Mouse (Mus musculus) myocyte (in vitro differentiated cells): ENCODE results near the gene Rapgef1. TPM values are rescaled to one million over a fixed set of nuclear protein-coding genes. Genes with fewer than 3 reads are reported as not detected.

Experiments
- H3K27me3 ChIP-seq: one replicate; pipeline ENCODE4 v1.6.1; 2011; ENCODE audit not compliant: control insufficient read depth, insufficient read depth, insufficient read length
- H3K36me3 ChIP-seq: one replicate; pipeline ENCODE4 v1.6.1; 2011; ENCODE audit not compliant: control insufficient read depth, insufficient read depth
- H3K4me2 ChIP-seq: one replicate; pipeline ENCODE4 v1.6.1; 2011; ENCODE audit warnings: low read depth, control low read depth
- H3K4me3 ChIP-seq: one replicate; pipeline ENCODE4 v1.5.1; 2011; ENCODE audit warnings: mild to moderate bottlenecking, control low read depth, moderate library complexity
- H3K79me2 ChIP-seq: one replicate; pipeline ENCODE4 v1.6.1; 2011; ENCODE audit not compliant: control insufficient read depth, insufficient read depth
- H3ac ChIP-seq: one replicate; pipeline ENCODE4 v1.6.1; 2011; ENCODE audit not compliant: control insufficient read depth, insufficient read length
- CEBPB ChIP-seq: IDR thresholded peaks from 2 replicates; pipeline ENCODE4 v1.6.1; 2011; ENCODE audit warnings: mild to moderate bottlenecking, moderate library complexity; ENCODE audit not compliant: poor library complexity, insufficient read depth, severe bottlenecking
- E2F4 ChIP-seq: IDR thresholded peaks from one replicate; pipeline ENCODE4 v1.6.1; 2011; ENCODE audit warnings: mild to moderate bottlenecking, control low read depth, moderate library complexity; ENCODE audit not compliant: insufficient read depth
- MAX ChIP-seq: IDR thresholded peaks from one replicate; pipeline ENCODE4 v1.6.1; 2011; ENCODE audit warnings: low read depth, mild to moderate bottlenecking, control low read depth
- MYOD1 ChIP-seq, 3 experiments: IDR thresholded peaks; one replicate each; pipeline ENCODE4 v1.6.1; 2011; ENCODE audit warnings: control low read depth in 2 of 3, low read depth in 2 of 3, mild to moderate bottlenecking in 2 of 3, moderate library complexity in 1 of 3; ENCODE audit not compliant: insufficient read length in 2 of 3, control insufficient read depth in 1 of 3
- MYOG ChIP-seq, 3 experiments: IDR thresholded peaks; one replicate each; pipeline ENCODE4 v1.6.1; 2011; ENCODE audit warnings: control low read depth in 2 of 3, low read depth in 2 of 3, mild to moderate bottlenecking in 2 of 3; ENCODE audit not compliant: insufficient read length in 2 of 3, control insufficient read depth in 1 of 3, insufficient read depth in 1 of 3
- POLR2A ChIP-seq: IDR thresholded peaks from one replicate; pipeline ENCODE4 v1.6.1; 2011; ENCODE audit warnings: low read depth, mild to moderate bottlenecking, control low read depth, moderate library complexity; ENCODE audit not compliant: insufficient read length
- POLR2AphosphoS2 ChIP-seq: IDR thresholded peaks from one replicate; pipeline ENCODE4 v1.6.1; 2011; ENCODE audit warnings: low read depth, control low read depth; ENCODE audit not compliant: insufficient read length
- REST ChIP-seq: IDR thresholded peaks from one replicate; pipeline ENCODE4 v1.6.1; 2011; ENCODE audit warnings: mild to moderate bottlenecking, control low read depth, moderate library complexity; ENCODE audit not compliant: insufficient read depth, insufficient read length
- SRF ChIP-seq: IDR thresholded peaks from one replicate; pipeline ENCODE4 v1.6.1; 2011; ENCODE audit warnings: low read depth; ENCODE audit not compliant: control insufficient read depth, insufficient read length
- TCF12 ChIP-seq: IDR thresholded peaks from one replicate; pipeline ENCODE4 v1.6.1; 2011; ENCODE audit warnings: mild to moderate bottlenecking, control low read depth; ENCODE audit not compliant: poor library complexity, insufficient read depth, severe bottlenecking
- TCF3 ChIP-seq: IDR thresholded peaks from one replicate; pipeline ENCODE4 v1.6.1; 2011; ENCODE audit warnings: low read depth, control low read depth; ENCODE audit not compliant: insufficient read length
- USF1 ChIP-seq: IDR thresholded peaks from one replicate; pipeline ENCODE4 v1.6.1; 2011; ENCODE audit warnings: low read depth, mild to moderate bottlenecking, control low read depth, moderate library complexity
- polyA plus RNA-seq: library from polyadenylated mRNA; unstranded; fragments of >200 nt; fragmentation: generic; extraction: Trizol; gene quantifications from one replicate; pipeline ENCODE4 v1.2.1, GENCODE M21; 2012; ENCODE audit warnings: missing spikeins

Gene Rapgef1
- polyA plus RNA-seq, 1 experiment = 74.5 TPM

GRCm38 (mm10) chr2:29679710-29680584 is 60.4 kb downstream of the Rapgef1 start:
- Histone ChIP-seq H3K4me2 (no peak overlapping the region), H3K27me3 (no peaks in the 10 kb centered on the region), H3K79me2 (peaks cover 20% of the 10 kb centered on the region), H3K36me3 (no peaks in the 10 kb centered on the region), H3K4me3 (no peak overlapping the region), H3ac (no peak overlapping the region)
- TF ChIP-seq POLR2AphosphoS2 (no peak), SRF (no peak), TCF3 (no peak), CEBPB (no peak), REST (no peak)

DNA sequence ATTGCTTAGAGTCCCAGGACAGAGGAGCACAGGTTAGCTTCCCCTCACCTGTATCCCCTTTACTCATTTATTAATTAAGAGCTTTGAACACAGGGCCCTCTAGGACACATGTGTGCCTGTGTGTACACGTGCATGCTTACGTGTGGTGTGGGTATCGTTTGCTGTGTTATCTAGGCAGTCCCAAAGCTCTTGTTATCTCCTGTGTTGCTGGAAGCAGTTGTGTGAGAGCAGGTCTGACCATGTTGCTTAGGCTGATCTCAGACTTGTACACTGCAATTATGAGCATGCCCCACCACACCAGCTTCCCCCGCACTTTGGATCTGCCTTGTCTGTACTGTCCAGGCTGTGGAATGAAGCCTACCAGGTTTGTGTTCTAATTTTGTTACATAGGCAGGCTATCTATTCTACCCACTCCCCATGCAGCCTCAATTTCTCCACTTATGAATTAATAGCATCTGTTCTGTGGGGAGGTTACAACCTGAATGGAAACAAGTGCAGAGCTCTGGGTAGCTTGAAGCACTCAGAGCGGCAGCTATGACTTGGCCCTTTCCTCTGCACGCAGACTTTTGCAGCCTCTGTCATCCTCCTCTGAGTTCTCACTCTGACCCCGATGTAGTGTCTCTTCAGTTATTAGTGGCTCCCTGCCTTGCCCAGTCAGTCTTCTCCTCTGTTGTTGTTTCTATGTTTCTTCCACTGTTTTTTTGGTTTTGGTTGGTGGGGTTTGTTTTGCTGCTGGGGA is 63.9 kb downstream of the Rapgef1 start:
- Histone ChIP-seq H3K4me2 (no peak overlapping the region), H3ac (no peak overlapping the region), H3K36me3 (no peaks in the 10 kb centered on the region), H3K4me3 (no peak overlapping the region), H3K79me2 (no peaks in the 10 kb centered on the region), H3K27me3 (no peaks in the 10 kb centered on the region)
- TF ChIP-seq POLR2A (no peak), CEBPB (no peak), POLR2AphosphoS2 (no peak), MYOG (IDR thresholded peaks at IDR 0.05; ENCODE audit: control insufficient read depth in 1 of 3, insufficient read depth in 1 of 3, insufficient read length in 2 of 3, low read depth in 2 of 3) (no peak), TCF12 (no peak), E2F4 (no peak), TCF3 (no peak), SRF (no peak), MYOD1 (IDR thresholded peaks at IDR 0.05; ENCODE audit: control insufficient read depth in 1 of 3, insufficient read length in 2 of 3, low read depth in 2 of 3) (no peak), MAX (no peak), REST (no peak), USF1 (no peak)

DNA sequence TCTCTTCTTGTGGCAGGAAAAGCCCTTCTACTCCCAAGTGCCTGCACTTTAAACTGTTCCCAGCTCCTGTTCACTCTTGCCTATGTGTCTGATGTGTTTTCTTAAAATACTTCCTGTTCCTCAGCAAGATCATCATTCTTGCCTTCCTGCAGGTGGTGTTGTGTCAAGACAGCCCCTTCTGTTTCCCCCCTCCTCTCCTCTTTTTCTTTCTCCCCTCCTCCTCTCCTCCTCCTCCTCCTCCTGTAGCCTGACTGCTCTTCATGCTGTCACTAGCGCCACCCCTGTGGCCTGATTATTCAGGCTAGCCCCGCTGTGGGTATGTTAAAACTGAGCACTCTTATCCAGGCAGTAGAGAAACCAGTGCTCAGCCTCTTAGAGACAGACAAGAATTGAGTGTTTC is 65.0 kb downstream of the Rapgef1 start:
- H3K4me2 ChIP-seq = no peak overlapping the region
- H3K27me3 ChIP-seq = no peaks in the 10 kb centered on the region
- TF ChIP-seq TCF12 (no peak), SRF (no peak), POLR2AphosphoS2 (no peak), E2F4 (no peak), REST (no peak), MYOG (IDR thresholded peaks at IDR 0.05; ENCODE audit: control insufficient read depth in 1 of 3, insufficient read depth in 1 of 3, insufficient read length in 2 of 3, low read depth in 2 of 3) (no peak), CEBPB (no peak), TCF3 (no peak), POLR2A (no peak), MYOD1 (IDR thresholded peaks at IDR 0.05; ENCODE audit: control insufficient read depth in 1 of 3, insufficient read length in 2 of 3, low read depth in 2 of 3) (no peak), USF1 (no peak), MAX (no peak)
- H3K36me3 ChIP-seq = peaks cover 7% of the 10 kb centered on the region
- no peak overlapping the region for H3K4me3 ChIP-seq
- H3K79me2 ChIP-seq = no peaks in the 10 kb centered on the region
- H3ac ChIP-seq = no peak overlapping the region

DNA sequence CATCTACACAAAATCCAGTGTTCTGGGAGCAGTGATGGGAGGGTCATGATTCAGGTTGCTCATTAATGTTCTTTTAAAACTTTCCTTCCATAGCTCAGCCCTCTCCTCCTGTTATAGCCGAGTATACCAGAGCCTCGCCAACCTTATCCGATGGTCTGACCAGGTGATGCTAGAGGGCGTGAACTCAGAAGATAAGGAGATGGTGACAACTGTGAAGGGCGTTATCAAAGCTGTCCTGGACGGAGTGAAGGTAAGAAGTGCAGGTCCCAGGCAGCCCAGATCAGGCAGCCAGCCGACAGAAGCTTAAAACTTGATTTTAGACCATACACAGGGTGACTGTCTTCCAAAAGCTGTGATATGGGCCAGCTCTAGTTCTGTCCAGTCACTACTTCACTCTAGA is 69.5 kb downstream of the Rapgef1 start:
- Histone ChIP-seq H3K4me2 (no peak overlapping the region), H3K36me3 (peaks cover 11% of the 10 kb centered on the region), H3ac (no peak overlapping the region)

More for the DNA sequence above, 69.5 kb downstream of the Rapgef1 start:
- Histone ChIP-seq H3K4me3 (no peak overlapping the region), H3K27me3 (no peaks in the 10 kb centered on the region), H3K79me2 (no peaks in the 10 kb centered on the region)
- TF ChIP-seq POLR2AphosphoS2 (no peak), MYOD1 (IDR thresholded peaks at IDR 0.05; ENCODE audit: control insufficient read depth in 1 of 3, insufficient read length in 2 of 3, low read depth in 2 of 3) (no peak), REST (no peak), E2F4 (no peak)
